ENCODE assay signal across 8 mouse cellular contexts in the genomic region with DNA sequence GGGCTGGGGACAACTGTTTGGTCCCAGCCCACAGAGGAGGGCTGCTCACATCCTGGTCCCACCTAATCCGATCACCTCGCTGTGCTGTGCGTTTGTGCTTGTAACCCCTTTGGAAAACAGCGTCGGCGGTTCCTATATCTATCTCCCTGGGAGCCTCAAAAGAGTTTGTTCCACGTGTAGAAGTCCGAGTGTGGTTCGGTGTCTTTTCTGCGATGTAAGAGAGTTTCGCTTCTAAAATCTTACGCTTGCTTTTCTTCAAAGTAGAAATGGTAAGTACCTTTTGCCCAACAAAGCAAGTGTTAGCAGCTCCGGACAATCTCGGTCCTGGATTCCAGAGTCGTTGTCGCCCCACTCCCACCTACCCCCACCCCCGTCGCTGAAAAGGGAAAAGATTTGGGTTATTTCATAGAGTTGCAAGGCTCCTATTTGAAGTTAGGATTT. TPM values are rescaled to one million over a fixed set of nuclear protein-coding genes. Genes with fewer than 3 reads are reported as not detected.
DNase-seq lines count a peak whose midpoint lies in the region; ATAC-seq lines count a peak whose summit lies in the region.

No protein-coding gene starts in this region.

- H3K4me1 ChIP-seq in heart, embryonic 16.5 days (ENCODE audit: control insufficient read depth, insufficient read depth, low read length): peaks cover 14% of the 10 kb centered on the region
- peaks cover 4% of the 10 kb centered on the region; the same call in 1 of the 2 replicates for H3K4me1 ChIP-seq in hindbrain, embryonic 11.5 days (replicated peaks; ENCODE audit: control insufficient read depth, insufficient read depth, low read length)
- peaks cover 17% of the 10 kb centered on the region for H3K4me1 ChIP-seq in midbrain, embryonic 10.5 days

- WGBS in heart, embryonic 16.5 days: 3% methylated on average over 18 of the region's 18 CpGs
- 2% methylated on average over 18 of the region's 18 CpGs for WGBS in hindbrain, embryonic 11.5 days
- 3% methylated on average over 18 of the region's 18 CpGs for WGBS in midbrain, embryonic 10.5 days

- intact Hi-C loops in heart, postnatal 25 days (cut with DNase I): no loop called here

- no peak for ATAC-seq in heart, embryonic 16.5 days (replicated peaks; ENCODE audit: extremely low read depth, insufficient read depth, low FRiP score)
- no peak for ATAC-seq in hindbrain, embryonic 11.5 days (ENCODE audit: low FRiP score)

- no peak for DNase-seq in heart, postnatal 25 days (ENCODE audit: low spot score)
- peak; percentile 30 for DNase-seq in brain, adult 2 months (ENCODE audit: low read depth, low spot score)
- DNase-seq in hindbrain, embryonic 11.5 days (ENCODE audit: low spot score): peak; percentile 61
- DNase-seq in midbrain, embryonic 10.5 days (ENCODE audit: low spot score): no peak
- DNase-seq in cerebellum, postnatal 14 days: no peak
- no peak for DNase-seq in layer of hippocampus, adult 11-12 months (ENCODE audit: low spot score)
- DNase-seq in right cerebral cortex, adult 2 months (ENCODE audit: low spot score in 2 of 2): no peak

- H3K9me3 ChIP-seq in heart, embryonic 16.5 days (replicated peaks; ENCODE audit: control insufficient read depth, low read length): no peaks in the 10 kb centered on the region
- H3K9me3 ChIP-seq in hindbrain, embryonic 11.5 days (ENCODE audit: control insufficient read depth, low read length): no peaks in the 10 kb centered on the region
- H3K9me3 ChIP-seq in midbrain, embryonic 10.5 days (replicated peaks): no peaks in the 10 kb centered on the region

- peak overlapping the region; percentile 77 for H3K4me3 ChIP-seq in heart, embryonic 16.5 days (ENCODE audit: low read length)
- peak overlapping the region; percentile 63 for H3K4me3 ChIP-seq in hindbrain, embryonic 11.5 days (ENCODE audit: low read depth, low read length)
- H3K4me3 ChIP-seq in midbrain, embryonic 10.5 days: peak overlapping the region; percentile 85

- peaks cover 45% of the 10 kb centered on the region for H3K27me3 ChIP-seq in heart, embryonic 16.5 days (ENCODE audit: control insufficient read depth, insufficient read depth, low read length)
- peaks cover 20% of the 10 kb centered on the region for H3K27me3 ChIP-seq in hindbrain, embryonic 11.5 days (ENCODE audit: control insufficient read depth, insufficient read depth, low read length)
- peaks cover 57% of the 10 kb centered on the region for H3K27me3 ChIP-seq in midbrain, embryonic 10.5 days (ENCODE audit: low read depth, poor library complexity, severe bottlenecking)

- peak overlapping the region; percentile 100 for H3K4me2 ChIP-seq in heart, embryonic 16.5 days (ENCODE audit: low read depth, low read length)
- peak overlapping the region; percentile 84 for H3K4me2 ChIP-seq in hindbrain, embryonic 11.5 days (replicated peaks; ENCODE audit: low read depth, low read length)

- no peak overlapping the region for H3K27ac ChIP-seq in heart, embryonic 16.5 days (ENCODE audit: low read length)
- no peak overlapping the region for H3K27ac ChIP-seq in hindbrain, embryonic 11.5 days (ENCODE audit: low read depth, low read length)
- H3K27ac ChIP-seq in midbrain, embryonic 10.5 days (replicated peaks): peak overlapping the region; percentile 76; the same call in 1 of the 2 replicates

- H3K9ac ChIP-seq in heart, embryonic 16.5 days (ENCODE audit: low read length): no peak overlapping the region; the same call in 1 of the 2 replicates
- H3K9ac ChIP-seq in hindbrain, embryonic 11.5 days (ENCODE audit: low read depth, low read length): peak overlapping the region; percentile 72; the same call in 1 of the 2 replicates

- H3K36me3 ChIP-seq in heart, embryonic 16.5 days (ENCODE audit: control insufficient read depth, insufficient read depth): no peaks in the 10 kb centered on the region
- no peaks in the 10 kb centered on the region for H3K36me3 ChIP-seq in hindbrain, embryonic 11.5 days (ENCODE audit: control insufficient read depth, insufficient read depth, low read length)
- no peaks in the 10 kb centered on the region for H3K36me3 ChIP-seq in midbrain, embryonic 10.5 days

RNA-seq across cellular contexts. Expression of gene Coch, which starts 0.9 kb away (rescaled TPM):
- 1.2 and 1.3 TPM in 2 replicates for polyA plus RNA-seq in heart, embryonic 16.5 days (2015; fragmentation: Nextera tagmentation; extraction: Ambion mirVana)
- under 1 TPM; 0.22 to 0.34 TPM for total RNA-seq in heart, postnatal 25 days (2021)
- 6.3 and 8.8 TPM in 2 replicates for polyA plus RNA-seq in hindbrain, embryonic 11.5 days (2014; fragmentation: Nextera tagmentation; extraction: Ambion mirVana)
- polyA plus RNA-seq in midbrain, embryonic 10.5 days (2016; fragmentation: Nextera tagmentation; extraction: Ambion mirVana): 2.7 and 4.4 TPM in 2 replicates

Comparison
In these comparisons a context has a peak if more than half of its experiments do, and no peak if none do; other contexts are left out.
1. DNase-seq: peak in brain, adult 2 months (single experiment) and hindbrain, embryonic 11.5 days (single experiment); none in heart, postnatal 25 days (single experiment), midbrain, embryonic 10.5 days (single experiment), cerebellum, postnatal 14 days (0 of 2), layer of hippocampus, adult 11-12 months (single experiment) and right cerebral cortex, adult 2 months (0 of 2).
2. Peak in every context shown above with its lines, with median percentiles within 50 percentile points of each other: H3K4me3 ChIP-seq.